Mouse (Mus musculus): ENCODE results near the gene Ints14.

DNA sequence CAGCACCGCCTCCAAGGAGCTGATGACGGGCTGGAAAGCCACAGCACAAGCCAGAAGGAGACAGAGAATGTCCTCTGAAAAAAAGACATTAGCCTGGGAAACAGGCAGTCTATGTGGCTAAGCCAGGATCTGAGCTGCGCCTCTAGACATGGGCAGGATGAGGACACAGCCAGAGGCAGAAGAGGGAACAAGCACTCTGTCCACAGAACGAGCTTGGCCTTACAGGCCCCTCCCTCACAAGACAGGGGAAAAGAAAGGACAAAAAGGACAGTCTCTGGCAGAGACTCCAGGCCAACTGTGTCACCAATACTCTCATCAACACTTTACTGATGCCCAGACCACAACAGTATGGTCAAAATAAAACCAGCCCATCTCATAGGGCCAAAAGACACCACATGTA lies 40.8 kb downstream of the Ints14 start:
- TF ChIP-seq CTCF (IDR thresholded peaks at IDR 0.05; ENCODE audit: borderline replicate concordance, insufficient read depth, low read depth, low read length) (no peak), POLR2A (IDR thresholded peaks at IDR 0.05; ENCODE audit: borderline replicate concordance, insufficient read depth, low read length) (no peak)

Data from cerebellum, adult 2 months (tissue).